Mouse (Mus musculus) splenic B cell, adult 2 months (primary cell): ENCODE results near the gene Tspan5.

Source experiments
- DNase-seq: peaks from one replicate; pipeline ENCODE4 v3.0.0-alpha.2; 2011; ENCODE audit warnings: low read depth, low spot score
- H3K27me3 ChIP-seq: 2 replicates; pipeline ENCODE4 v1.6.1; 2012; ENCODE audit warnings: mild to moderate bottlenecking, low read length, moderate library complexity, mixed read lengths; ENCODE audit not compliant: control insufficient read depth, poor library complexity, insufficient read depth, severe bottlenecking
- H3K36me3 ChIP-seq: 2 replicates; pipeline ENCODE4 v1.6.1; 2012; ENCODE audit warnings: mild to moderate bottlenecking, low read length, moderate library complexity, mixed read lengths; ENCODE audit not compliant: control insufficient read depth, poor library complexity, insufficient read depth, severe bottlenecking

The Tspan5 gene

GRCm38 (mm10) chr3:138852982-138853689 is 111.1 kb downstream of the Tspan5 start:
- no peak for DNase-seq

DNA sequence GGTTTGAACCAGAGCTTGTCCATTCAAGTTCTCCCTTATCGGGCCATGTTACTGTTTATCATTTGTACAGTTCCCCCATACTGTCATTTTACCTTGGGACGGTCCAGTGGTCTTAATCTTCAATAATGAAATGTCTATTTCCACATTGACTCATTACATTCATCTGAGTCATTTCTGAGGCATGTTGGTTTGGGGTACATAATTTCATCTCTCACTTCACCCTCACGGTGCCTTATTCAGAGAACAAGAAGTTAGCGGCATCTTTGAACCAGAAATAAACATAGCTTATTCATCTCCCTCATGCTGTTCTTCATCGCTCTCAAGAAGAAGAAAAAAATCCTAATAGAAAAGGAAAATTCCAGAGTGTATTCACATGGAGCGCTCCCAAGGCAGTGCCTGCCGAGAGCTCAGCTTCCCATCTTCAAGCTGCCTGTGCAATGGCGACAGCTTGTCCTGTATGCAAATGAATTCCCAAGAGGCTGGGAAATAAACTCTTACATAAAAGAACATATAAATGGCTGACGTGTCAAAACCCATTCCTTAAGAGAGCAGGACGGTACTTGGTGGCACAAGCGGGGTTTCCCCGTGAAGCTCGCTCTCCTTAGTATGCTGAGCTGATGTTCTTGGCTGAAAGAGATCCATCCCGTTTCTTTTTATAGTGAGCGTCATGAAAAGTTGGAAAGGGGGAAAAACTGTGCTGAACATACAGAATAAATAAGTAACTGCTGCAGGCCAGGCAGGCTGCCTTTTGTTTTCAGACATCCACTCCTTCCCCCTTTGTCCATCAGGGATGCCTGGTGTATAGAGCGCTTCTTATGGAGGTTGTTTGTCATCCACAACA is 112.2 kb downstream of the Tspan5 start:
- DNase-seq, result no peak
- H3K27me3 ChIP-seq, result no peaks in the 10 kb centered on the region
- H3K36me3 ChIP-seq, result no peaks in the 10 kb centered on the region

More at GRCm38 (mm10) chr3:138852982-138853689, 111.1 kb downstream of the Tspan5 start:
- no peaks in the 10 kb centered on the region for H3K36me3 ChIP-seq
- no peaks in the 10 kb centered on the region for H3K27me3 ChIP-seq

- no peak for DNase-seq
- Histone ChIP-seq H3K36me3 (no peaks in the 10 kb centered on the region), H3K27me3 (no peaks in the 10 kb centered on the region)
Observed at GRCm38 (mm10) chr3:138855387-138855786, 113.4 kb downstream of the Tspan5 start.

DNA sequence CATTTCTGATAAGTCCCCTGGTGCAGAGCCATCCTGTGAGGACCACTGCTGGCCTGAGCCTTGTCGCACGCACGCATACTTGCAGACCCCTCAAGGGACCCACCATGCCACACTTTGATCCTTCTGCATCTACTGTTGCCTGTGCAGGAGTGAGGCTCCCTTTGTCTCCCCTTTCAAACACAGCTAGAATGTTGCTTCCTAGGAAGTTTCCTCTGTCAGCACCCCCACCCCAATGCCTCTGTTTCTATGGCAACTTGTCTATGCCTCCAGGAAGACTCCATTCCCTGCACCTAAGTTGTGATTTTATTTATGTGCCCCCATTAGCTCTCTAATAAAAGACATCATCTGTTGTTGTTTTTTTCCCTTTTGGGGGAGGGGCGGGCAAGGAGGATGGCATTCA is 115.0 kb downstream of the Tspan5 start:
- no peaks in the 10 kb centered on the region for H3K27me3 ChIP-seq
- H3K36me3 ChIP-seq, result no peaks in the 10 kb centered on the region
- DNase-seq, result no peak

GRCm38 (mm10) chr3:138857805-138858546 is 116.0 kb downstream of the Tspan5 start:
- Histone ChIP-seq H3K27me3 (no peaks in the 10 kb centered on the region), H3K36me3 (no peaks in the 10 kb centered on the region)
- DNase-seq, result no peak

DNA sequence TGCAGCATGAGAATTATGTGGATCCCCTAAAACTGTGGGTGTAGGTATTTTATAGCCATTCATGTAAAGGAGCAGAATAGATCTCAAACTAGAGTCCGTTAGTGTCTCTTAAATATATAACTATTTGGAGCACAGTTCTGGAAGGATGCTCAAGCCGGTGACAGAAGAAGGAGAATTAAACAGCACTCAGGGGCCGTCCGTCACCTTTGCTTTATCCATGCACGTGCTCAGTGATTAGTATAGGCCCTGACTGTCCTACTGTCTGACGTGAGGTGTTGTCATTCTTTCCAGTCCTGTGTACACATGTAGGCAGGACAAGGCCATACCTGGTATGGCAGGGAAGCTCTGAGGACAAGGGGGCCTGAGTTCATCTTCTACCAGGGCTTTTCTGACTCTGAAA is 116.7 kb downstream of the Tspan5 start:
- no peaks in the 10 kb centered on the region for H3K36me3 ChIP-seq
- no peak for DNase-seq
- H3K27me3 ChIP-seq, result no peaks in the 10 kb centered on the region

DNA sequence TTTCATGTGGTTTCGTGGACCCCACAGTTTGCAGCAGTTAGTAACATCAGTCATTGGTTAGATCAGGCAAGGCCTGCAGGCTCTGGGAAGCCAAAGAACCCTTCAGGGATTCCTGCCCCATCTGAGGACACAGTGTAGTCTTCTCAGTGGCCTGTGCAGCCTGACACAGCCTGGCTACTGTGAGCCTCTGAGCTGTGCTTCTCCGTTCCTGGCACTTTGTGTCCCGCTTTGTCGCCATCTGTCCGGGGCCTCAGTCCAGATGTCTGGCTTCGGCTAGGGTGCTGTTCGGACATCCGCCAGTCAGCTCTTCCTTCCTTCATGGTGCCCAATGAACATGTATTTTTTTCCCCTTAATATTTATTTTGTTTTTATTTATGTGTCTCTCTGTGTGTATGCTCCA is 117.2 kb downstream of the Tspan5 start:
- no peaks in the 10 kb centered on the region for H3K27me3 ChIP-seq
- DNase-seq, result no peak
- H3K36me3 ChIP-seq, result no peaks in the 10 kb centered on the region

GRCm38 (mm10) chr3:138859666-138860065 is 117.7 kb downstream of the Tspan5 start:
- no peaks in the 10 kb centered on the region for H3K36me3 ChIP-seq
- no peaks in the 10 kb centered on the region for H3K27me3 ChIP-seq
- no peak for DNase-seq

- H3K36me3 ChIP-seq, result no peaks in the 10 kb centered on the region
Observed at GRCm38 (mm10) chr3:138860257-138860760, 118.3 kb downstream of the Tspan5 start.

GRCm38 (mm10) chr3:138861032-138861431 is 119.0 kb downstream of the Tspan5 start:
- DNase-seq, result no peak
- H3K27me3 ChIP-seq, result no peaks in the 10 kb centered on the region
- no peaks in the 10 kb centered on the region for H3K36me3 ChIP-seq

More at GRCm38 (mm10) chr3:138860257-138860760, 118.3 kb downstream of the Tspan5 start:
- no peaks in the 10 kb centered on the region for H3K27me3 ChIP-seq
- DNase-seq, result no peak

GRCm38 (mm10) chr3:138861589-138861988 is 119.6 kb downstream of the Tspan5 start:
- no peak for DNase-seq
- Histone ChIP-seq H3K27me3 (no peaks in the 10 kb centered on the region), H3K36me3 (no peaks in the 10 kb centered on the region)

- H3K36me3 ChIP-seq, result no peaks in the 10 kb centered on the region
- DNase-seq, result no peak
- no peaks in the 10 kb centered on the region for H3K27me3 ChIP-seq
Observed at GRCm38 (mm10) chr3:138864166-138864648, 122.2 kb downstream of the Tspan5 start.

DNA sequence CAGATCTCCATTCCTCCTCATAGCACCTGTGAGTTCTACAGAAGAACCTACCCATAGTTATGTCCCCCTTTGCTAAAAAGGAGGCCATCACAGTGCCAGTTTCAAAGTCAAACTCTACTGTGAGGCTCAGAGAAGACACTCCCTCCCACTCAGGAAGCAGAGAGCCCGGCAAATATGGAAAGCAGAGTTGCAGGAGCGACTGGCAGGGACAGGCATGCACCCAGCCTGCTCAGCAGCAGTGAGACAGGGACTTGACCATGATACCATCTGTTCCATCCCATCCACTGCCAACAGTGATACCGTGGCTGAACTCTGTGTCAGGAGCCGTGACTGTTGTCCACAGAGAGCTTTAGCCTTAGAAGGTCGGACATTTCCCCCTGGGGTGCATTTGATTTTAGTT is 123.3 kb downstream of the Tspan5 start:
- DNase-seq, result no peak
- H3K36me3 ChIP-seq, result no peaks in the 10 kb centered on the region

DNA sequence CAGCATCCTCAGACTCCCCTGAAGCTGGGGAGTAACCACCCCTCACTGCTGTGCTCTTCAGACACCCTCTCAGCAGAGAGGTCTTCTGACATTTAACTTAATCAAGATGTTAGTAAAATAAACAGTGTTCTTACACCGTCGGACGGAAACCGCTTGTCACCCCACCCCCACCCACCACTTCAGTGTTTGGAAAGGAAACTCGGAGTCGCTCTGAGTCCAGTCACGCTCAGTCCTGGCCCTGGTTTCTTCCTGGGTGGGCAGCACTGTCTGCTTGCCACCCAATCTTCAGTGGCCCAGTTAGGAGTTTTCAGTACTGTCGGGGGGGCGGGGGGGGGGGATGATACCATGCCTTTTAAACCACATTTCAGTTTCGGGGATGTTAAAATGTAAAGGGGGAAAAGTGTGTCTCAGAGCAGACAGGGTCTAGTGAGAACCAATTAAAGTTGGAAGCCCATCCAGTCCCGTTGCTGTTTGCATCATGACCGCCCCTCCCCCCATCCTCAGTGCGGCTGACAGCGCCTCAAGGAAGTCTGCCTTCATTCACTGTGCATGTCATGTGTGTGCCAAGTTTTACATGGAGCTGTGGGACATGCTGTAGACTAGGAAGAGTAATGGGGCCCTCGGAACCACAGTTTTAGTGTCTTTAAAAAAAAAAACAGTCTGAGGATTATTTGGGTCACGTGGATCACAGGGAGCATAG is 125.3 kb downstream of the Tspan5 start:
- Histone ChIP-seq H3K27me3 (no peaks in the 10 kb centered on the region), H3K36me3 (no peaks in the 10 kb centered on the region)
- DNase-seq, result no peak

More for the DNA sequence above, 123.3 kb downstream of the Tspan5 start:
- no peaks in the 10 kb centered on the region for H3K27me3 ChIP-seq
